Mouse (Mus musculus) forebrain, postnatal 0 days (tissue): ENCODE measurements around the gene Rora. TPM values are rescaled to one million over a fixed set of nuclear protein-coding genes. Genes with fewer than 3 reads are reported as not detected.

Experiments
- ATAC-seq: fragments of 200-750 bp; cut with Nextera tagmentation; 2 replicates; pipeline ENCODE4 v1.8.0; 2017; ENCODE audit warnings: mild to moderate bottlenecking, moderate library complexity
- DNase-seq: peaks from one replicate; pipeline ENCODE4 v3.0.0-alpha.2; 2015
- H3K27ac ChIP-seq: fragments of 300-500 bp; sonication (generic); 2 replicates; pipeline ENCODE4 v1.5.1; 2014; ENCODE audit warnings: low read depth, mild to moderate bottlenecking, antibody characterized with exemption, low read length, moderate library complexity, mixed read lengths
- H3K27me3 ChIP-seq: fragments of 300-500 bp; sonication (generic); 2 replicates; pipeline ENCODE4 v1.6.1; 2014; ENCODE audit warnings: mild to moderate bottlenecking, low read length, mixed read lengths; ENCODE audit not compliant: insufficient read depth
- H3K36me3 ChIP-seq: fragments of 300-500 bp; sonication (generic); 2 replicates; pipeline ENCODE4 v1.6.1; 2014; ENCODE audit warnings: mild to moderate bottlenecking, moderate library complexity; ENCODE audit not compliant: insufficient read depth
- H3K4me1 ChIP-seq: fragments of 300-500 bp; sonication (generic); 2 replicates; pipeline ENCODE4 v1.6.1; 2014; ENCODE audit warnings: antibody characterized with exemption; ENCODE audit not compliant: insufficient read depth
- H3K4me2 ChIP-seq: fragments of 300-500 bp; sonication (generic); 2 replicates; pipeline ENCODE4 v1.6.1; 2014; ENCODE audit warnings: low read depth, mild to moderate bottlenecking, moderate library complexity
- H3K4me3 ChIP-seq: fragments of 300-500 bp; sonication (generic); 2 replicates; pipeline ENCODE4 v1.5.1; 2014; ENCODE audit warnings: low read depth, low read length, mixed read lengths
- H3K9ac ChIP-seq: fragments of 300-500 bp; sonication (generic); 2 replicates; pipeline ENCODE4 v1.6.1; 2014; ENCODE audit warnings: mild to moderate bottlenecking
- H3K9me3 ChIP-seq: fragments of 300-500 bp; sonication (generic); 2 replicates; pipeline ENCODE4 v1.6.1; 2016; ENCODE audit warnings: low read length
- CTCF ChIP-seq: sonication (generic); IDR thresholded peaks from 2 replicates; pipeline ENCODE4 v1.5.1; 2016; ENCODE audit warnings: antibody characterized with exemption, control low read depth, low read depth
- WGBS: fragments of 180-500 bp; shearing (Covaris S2); extraction: QIAGEN DNeasy Blood & Tissue Kit; methylation state at CpG from one replicate; pipeline ENCODE4 v1.1.7; 2014; 5-methylcytosine and 5-hydroxymethylcytosine counted together
- polyA plus RNA-seq: library from polyadenylated mRNA; unstranded; fragments of >200 nt; fragmentation: Nextera tagmentation; extraction: Ambion mirVana; gene quantifications from 2 replicates; pipeline ENCODE4 v1.2.1, GENCODE M21; 2015
- total RNA-seq: library from RNA; depleted of rRNA; stranded (reverse); fragments of >200 nt; gene quantifications from 2 replicates; pipeline ENCODE4 v1.2.3, GENCODE M21; 2014

The Rora gene
- total and polyA plus RNA-seq, 2 experiments from 2014 or later = 9.8 to 23.9 TPM

DNA sequence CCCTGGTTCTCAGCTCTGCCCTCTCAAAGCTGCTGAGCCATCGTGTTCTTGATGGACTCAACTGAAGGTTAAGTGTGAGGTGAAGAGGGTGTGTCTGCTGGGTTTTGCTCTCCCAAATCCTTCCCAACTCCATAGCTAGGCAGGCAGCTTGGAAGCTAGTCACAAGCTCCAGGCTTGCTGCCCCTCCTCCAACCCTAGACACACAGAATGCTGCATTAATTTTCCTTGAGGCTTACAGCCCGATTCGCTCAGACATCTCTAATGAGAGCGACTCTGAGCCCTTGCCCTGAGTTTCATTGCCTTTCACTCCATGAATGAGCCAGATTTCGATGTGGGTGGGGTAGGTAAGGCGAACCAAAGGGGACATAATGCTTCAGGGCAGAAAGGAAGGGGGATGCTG is 705.2 kb downstream of the Rora start:
- H3K4me2 ChIP-seq = no peak overlapping the region
- H3K36me3 ChIP-seq = no peaks in the 10 kb centered on the region
- no peaks in the 10 kb centered on the region for H3K9me3 ChIP-seq
- DNase-seq (peak; percentile 42), ATAC-seq (peak; percentile 65; the same call in 1 of the 2 replicates)
- no peak overlapping the region for H3K9ac ChIP-seq
- no peaks in the 10 kb centered on the region for H3K27me3 ChIP-seq
- WGBS = 33% methylated on average over 6 of the region's 6 CpGs
- no peak overlapping the region for H3K4me3 ChIP-seq
- TF ChIP-seq CTCF = no peak
- H3K4me1 ChIP-seq = 0 out of 2 replicates have a peak, but pooled peaks cover 4% of the 10 kb centered on the region
- no peak overlapping the region for H3K27ac ChIP-seq

DNA sequence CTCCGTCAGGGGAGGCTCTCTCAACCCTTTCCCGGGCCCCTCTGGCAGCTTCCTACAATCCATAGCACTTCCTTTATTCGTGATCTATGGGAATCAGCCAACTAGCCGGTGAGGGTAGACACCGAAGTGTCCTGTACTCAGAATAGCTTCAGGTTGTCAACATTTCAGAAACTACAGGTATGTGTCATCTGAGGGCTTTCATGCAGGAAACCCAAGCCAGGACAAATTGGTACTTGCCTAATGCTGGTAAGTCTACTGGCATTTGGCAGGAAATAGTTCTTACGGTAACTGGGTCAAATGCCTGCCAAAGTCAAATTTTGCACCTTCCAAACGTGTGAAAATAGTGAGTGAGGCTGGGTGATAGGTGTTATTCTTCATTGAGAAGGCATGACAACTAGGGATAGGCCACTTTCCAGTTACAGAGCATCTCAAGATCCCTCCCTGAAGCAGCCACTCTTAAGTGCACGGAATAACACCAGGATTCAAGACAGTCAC is 708.4 kb downstream of the Rora start:
- Histone ChIP-seq H3K9me3 (no peaks in the 10 kb centered on the region), H3K36me3 (no peaks in the 10 kb centered on the region), H3K9ac (no peak overlapping the region), H3K4me2 (no peak overlapping the region), H3K4me3 (no peak overlapping the region), H3K27me3 (no peaks in the 10 kb centered on the region), H3K4me1 (0 out of 2 replicates have a peak, but pooled peaks cover 4% of the 10 kb centered on the region), H3K27ac (no peak overlapping the region)
- WGBS = 82% methylated on average over 8 of the region's 8 CpGs
- no peak for DNase-seq
- no peak for TF ChIP-seq CTCF
- ATAC-seq = no peak

DNA sequence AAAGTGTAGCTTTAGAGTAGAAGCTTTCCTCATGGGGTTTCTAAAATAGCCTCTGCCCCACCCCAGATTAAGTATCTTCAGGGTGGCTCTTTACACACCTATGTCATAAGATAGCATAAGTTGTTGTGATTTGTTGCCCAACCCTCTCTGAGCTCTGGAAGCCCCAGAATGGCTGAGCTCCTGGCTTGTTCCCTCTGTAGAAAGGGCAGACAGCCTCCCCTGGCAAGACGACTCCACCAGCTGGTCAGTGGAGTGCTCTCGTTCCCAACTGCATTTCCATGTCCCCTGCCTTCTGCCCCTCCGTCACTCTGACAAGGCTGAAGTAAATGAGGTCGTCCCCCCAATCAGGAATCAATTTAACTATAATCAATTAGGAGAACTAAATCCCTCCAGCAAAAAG is 709.2 kb downstream of the Rora start:
- H3K9me3 ChIP-seq = no peaks in the 10 kb centered on the region
- H3K9ac ChIP-seq = no peak overlapping the region
- H3K4me1 ChIP-seq = 0 out of 2 replicates have a peak, but pooled peaks cover 4% of the 10 kb centered on the region
- no peak for TF ChIP-seq CTCF
- ATAC-seq (no peak), DNase-seq (no peak)
- H3K36me3 ChIP-seq = no peaks in the 10 kb centered on the region
- WGBS = 37% methylated on average over 4 of the region's 4 CpGs
- H3K27me3 ChIP-seq = no peaks in the 10 kb centered on the region
- H3K4me3 ChIP-seq = no peak overlapping the region
- H3K4me2 ChIP-seq = no peak overlapping the region
- no peak overlapping the region for H3K27ac ChIP-seq

DNA sequence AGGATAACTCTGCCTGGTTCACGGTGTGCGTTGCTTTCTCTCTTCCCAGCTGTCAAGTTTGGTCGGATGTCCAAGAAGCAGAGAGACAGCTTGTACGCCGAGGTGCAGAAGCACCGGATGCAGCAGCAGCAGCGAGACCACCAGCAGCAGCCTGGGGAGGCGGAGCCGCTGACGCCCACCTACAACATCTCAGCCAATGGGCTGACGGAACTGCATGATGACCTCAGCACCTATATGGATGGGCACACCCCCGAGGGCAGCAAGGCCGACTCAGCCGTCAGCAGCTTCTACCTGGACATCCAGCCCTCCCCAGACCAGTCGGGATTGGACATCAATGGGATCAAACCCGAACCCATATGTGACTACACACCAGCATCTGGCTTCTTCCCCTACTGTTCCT is 710.5 kb downstream of the Rora start:
- H3K9ac ChIP-seq = no peak overlapping the region
- 0 out of 2 replicates have a peak overlapping the region, but pooled peaks have one; percentile 19 for H3K4me2 ChIP-seq
- no peak for DNase-seq
- no peaks in the 10 kb centered on the region for H3K36me3 ChIP-seq
- TF ChIP-seq CTCF = no peak
- ATAC-seq = peak; percentile 56
- 0 out of 2 replicates have a peak, but pooled peaks cover under 1% of the 10 kb centered on the region for H3K4me1 ChIP-seq
- no peak overlapping the region for H3K27ac ChIP-seq
- WGBS = 42% methylated on average over 16 of the region's 16 CpGs
- H3K27me3 ChIP-seq = no peaks in the 10 kb centered on the region
- no peaks in the 10 kb centered on the region for H3K9me3 ChIP-seq
- no peak overlapping the region for H3K4me3 ChIP-seq

DNA sequence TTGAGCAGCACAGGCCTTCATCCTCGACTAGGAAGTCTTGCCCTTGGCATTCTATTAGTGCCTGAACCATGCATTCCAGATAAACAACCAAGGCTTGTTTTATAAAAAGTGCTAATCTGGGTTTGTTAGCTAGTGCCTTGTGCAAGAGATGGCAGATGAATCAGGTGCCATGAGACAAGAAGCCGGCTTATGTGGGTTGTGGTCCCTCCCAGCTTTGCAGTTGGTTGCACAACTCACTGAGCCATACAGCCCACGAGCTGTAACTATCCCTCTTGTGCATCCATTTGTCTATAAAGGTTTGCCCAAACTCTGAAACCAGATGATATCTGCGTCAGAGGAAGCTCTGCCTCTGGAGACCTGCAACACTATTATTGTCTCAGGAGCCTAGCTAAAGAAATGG is 713.5 kb downstream of the Rora start:
- no peaks in the 10 kb centered on the region for H3K4me1 ChIP-seq
- no peaks in the 10 kb centered on the region for H3K27me3 ChIP-seq
- H3K4me2 ChIP-seq = no peak overlapping the region
- WGBS = 79% methylated on average over 4 of the region's 4 CpGs
- DNase-seq (no peak), ATAC-seq (no peak)
- H3K4me3 ChIP-seq = no peak overlapping the region
- H3K9me3 ChIP-seq = no peaks in the 10 kb centered on the region
- H3K27ac ChIP-seq = no peak overlapping the region
- no peak overlapping the region for H3K9ac ChIP-seq
- no peaks in the 10 kb centered on the region for H3K36me3 ChIP-seq
- no peak for TF ChIP-seq CTCF

DNA sequence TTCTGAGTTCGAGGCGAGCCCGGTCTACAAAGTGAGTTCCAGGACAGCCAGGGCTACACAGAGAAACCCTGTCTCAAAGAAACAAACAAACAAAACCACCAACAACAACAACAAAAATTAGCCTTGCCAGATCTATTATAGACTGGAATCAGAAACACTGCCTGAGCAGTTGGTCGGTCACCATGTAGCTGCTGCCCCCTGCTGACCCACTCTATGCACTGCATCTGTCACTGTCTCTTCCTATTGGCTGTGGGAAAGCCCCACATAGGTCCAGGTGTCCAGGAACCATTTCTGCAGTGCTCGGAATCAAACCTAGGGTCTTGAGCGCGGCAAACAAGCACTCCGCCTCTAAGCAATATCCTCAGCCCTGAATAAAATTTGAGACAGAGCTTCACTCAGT is 714.5 kb downstream of the Rora start:
- H3K9me3 ChIP-seq = no peaks in the 10 kb centered on the region
- ATAC-seq (no peak), DNase-seq (peak; percentile 54)
- no peak overlapping the region for H3K27ac ChIP-seq
- no peak overlapping the region for H3K9ac ChIP-seq
- H3K4me1 ChIP-seq = 0 out of 2 replicates have a peak, but pooled peaks cover 4% of the 10 kb centered on the region
- no peak overlapping the region for H3K4me3 ChIP-seq
- H3K36me3 ChIP-seq = no peaks in the 10 kb centered on the region
- no peaks in the 10 kb centered on the region for H3K27me3 ChIP-seq
- no peak overlapping the region for H3K4me2 ChIP-seq
- WGBS = 67% methylated on average over 8 of the region's 8 CpGs
- peak; percentile 77 for TF ChIP-seq CTCF

DNA sequence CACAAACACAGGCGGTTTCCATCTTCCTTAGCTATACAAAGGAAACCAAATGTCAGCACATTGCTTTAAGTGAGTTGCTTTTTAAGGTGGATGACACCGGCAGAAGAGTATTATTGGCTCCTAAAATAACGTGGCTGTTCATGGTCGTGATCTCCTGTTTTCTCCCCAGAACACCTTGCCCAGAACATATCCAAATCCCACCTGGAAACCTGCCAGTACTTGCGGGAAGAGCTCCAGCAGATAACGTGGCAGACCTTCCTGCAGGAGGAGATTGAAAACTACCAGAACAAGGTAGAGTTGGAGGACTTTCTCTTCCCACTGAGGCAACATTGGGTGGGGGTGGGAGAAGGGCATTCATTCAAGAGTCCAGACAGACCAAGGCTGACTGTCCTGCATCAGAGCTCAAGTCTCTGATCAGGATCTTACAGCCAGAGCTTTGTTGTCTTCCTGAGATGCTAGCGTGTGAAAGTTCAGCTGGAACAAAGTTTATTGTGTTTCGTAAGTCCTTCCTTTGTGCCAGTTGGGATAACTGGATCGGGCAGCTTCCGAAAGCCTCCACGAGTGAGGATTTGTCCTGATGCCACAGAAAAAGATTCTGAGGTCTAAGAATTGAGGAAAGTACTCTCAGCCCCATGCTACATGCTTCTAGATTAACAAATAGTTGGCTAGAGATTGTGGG is 717.6 kb downstream of the Rora start:
- Histone ChIP-seq H3K4me3 (no peak overlapping the region), H3K27ac (no peak overlapping the region), H3K4me2 (no peak overlapping the region), H3K36me3 (no peaks in the 10 kb centered on the region), H3K9ac (no peak overlapping the region), H3K9me3 (no peaks in the 10 kb centered on the region), H3K27me3 (no peaks in the 10 kb centered on the region), H3K4me1 (0 out of 2 replicates have a peak, but pooled peaks cover 4% of the 10 kb centered on the region)
- ATAC-seq (no peak), DNase-seq (no peak)
- no peak for TF ChIP-seq CTCF
- WGBS = 74% methylated on average over 11 of the region's 11 CpGs
